ENCODE assay signal across 8 mouse cellular contexts in genomic region chr2:90581006-90581795, GRCm38 (mm10). TPM values are rescaled to one million over a fixed set of nuclear protein-coding genes. Genes with fewer than 3 reads are reported as not detected.
DNase-seq lines count a peak whose midpoint lies in the region; ATAC-seq and TF ChIP-seq lines count a peak whose summit lies in the region.

No protein-coding gene starts in this region.

- no peaks in the 10 kb centered on the region for H3K36me3 ChIP-seq in heart, embryonic 11.5 days (ENCODE audit: control insufficient read depth, insufficient read depth, low read length)
- H3K36me3 ChIP-seq in limb, embryonic 12.5 days: no peaks in the 10 kb centered on the region
- H3K36me3 ChIP-seq in small intestine, adult 2 months (ENCODE audit: control insufficient read depth, insufficient read depth, low read length): no peaks in the 10 kb centered on the region

- no peak for TF ChIP-seq POLR2A in embryonic fibroblast, embryonic 13.5 days (IDR thresholded peaks at IDR 0.05; ENCODE audit: low read depth, low read length)
- TF ChIP-seq POLR2A in small intestine, adult 2 months (IDR thresholded peaks at IDR 0.05; ENCODE audit: low read depth, low read length): no peak

- ATAC-seq in heart, embryonic 11.5 days (replicated peaks; ENCODE audit: insufficient number of reproducible peaks, low FRiP score, low TSS enrichment): peak; percentile 8; the same call in 1 of the 2 replicates
- peak; percentile 53; the same call in 1 of the 2 replicates for ATAC-seq in limb, embryonic 12.5 days (ENCODE audit: insufficient number of reproducible peaks, insufficient read depth, low FRiP score, low TSS enrichment, low read depth)

- H3K27me3 ChIP-seq in heart, embryonic 11.5 days (ENCODE audit: control insufficient read depth, insufficient read depth, low read length): peaks cover 4% of the 10 kb centered on the region; the same call in 1 of the 2 replicates
- peaks cover 30% of the 10 kb centered on the region for H3K27me3 ChIP-seq in limb, embryonic 12.5 days
- no peaks in the 10 kb centered on the region for H3K27me3 ChIP-seq in small intestine, adult 2 months (ENCODE audit: control insufficient read depth, insufficient read depth, low read length)

- TF ChIP-seq CTCF in embryonic fibroblast, embryonic 13.5 days (IDR thresholded peaks at IDR 0.05; ENCODE audit: borderline replicate concordance, insufficient read depth, low read length): no peak
- TF ChIP-seq CTCF in small intestine, adult 2 months (IDR thresholded peaks at IDR 0.05; ENCODE audit: extremely low read depth, insufficient read length, insufficient replicate concordance, low read depth, low read length): no peak

- H3K4me1 ChIP-seq in heart, embryonic 11.5 days (ENCODE audit: control insufficient read depth, insufficient read depth, low read length): peaks cover 10% of the 10 kb centered on the region
- peaks cover 2% of the 10 kb centered on the region; the same call in 1 of the 2 replicates for H3K4me1 ChIP-seq in embryonic fibroblast, embryonic 13.5 days (ENCODE audit: control insufficient read depth, insufficient read depth, low read length)
- peaks cover 10% of the 10 kb centered on the region; the same call in 1 of the 2 replicates for H3K4me1 ChIP-seq in limb, embryonic 12.5 days (replicated peaks)
- H3K4me1 ChIP-seq in small intestine, adult 2 months (ENCODE audit: control insufficient read depth, insufficient read depth, insufficient read length, low read length): peaks cover 25% of the 10 kb centered on the region

- no peak for DNase-seq in heart, postnatal 14 days
- DNase-seq in CD4-positive, CD25-positive, alpha-beta regulatory T cell, adult 2 months (ENCODE audit: low read depth, low spot score): peak; percentile 63
- DNase-seq in cerebellum, postnatal 4 days (ENCODE audit: low spot score in 2 of 2): no peak
- DNase-seq in thymus, postnatal 10 days (ENCODE audit: low spot score in 2 of 2): no peak

- H3K9me3 ChIP-seq in heart, embryonic 11.5 days (replicated peaks; ENCODE audit: control insufficient read depth, low read length): no peaks in the 10 kb centered on the region; the same call in 1 of the 2 replicates
- H3K9me3 ChIP-seq in limb, embryonic 12.5 days: no peaks in the 10 kb centered on the region

- intact Hi-C loops in heart, postnatal 14 days (cut with DNase I): loop anchor here (2.0 kb wide), 1 partner anchor 106 kb away; no protein-coding TSS in a partner anchor

- peak overlapping the region; percentile 80 for H3K9ac ChIP-seq in heart, embryonic 11.5 days (ENCODE audit: low read depth, low read length)
- H3K9ac ChIP-seq in limb, embryonic 12.5 days (replicated peaks): peak overlapping the region; percentile 78

- 7% methylated on average over 11 of the region's 11 CpGs for WGBS in heart, embryonic 11.5 days (ENCODE audit: insufficient replicate concordance)
- WGBS in limb, embryonic 12.5 days: 11% methylated on average over 11 of the region's 11 CpGs
- 14% methylated on average over 11 of the region's 11 CpGs for WGBS in small intestine, adult 2 months

- H3K27ac ChIP-seq in heart, embryonic 11.5 days (ENCODE audit: low read depth, low read length): peak overlapping the region; percentile 85; the same call in 1 of the 2 replicates
- H3K27ac ChIP-seq in embryonic fibroblast, embryonic 13.5 days (ENCODE audit: insufficient read depth, low read length): no peak overlapping the region
- peak overlapping the region; percentile 72 for H3K27ac ChIP-seq in limb, embryonic 12.5 days
- peak overlapping the region; percentile 42 for H3K27ac ChIP-seq in small intestine, adult 2 months (ENCODE audit: insufficient read depth, low read depth, low read length)

- H3K4me3 ChIP-seq in heart, embryonic 11.5 days (ENCODE audit: low read depth, low read length): peak overlapping the region; percentile 84
- peak overlapping the region; percentile 88 for H3K4me3 ChIP-seq in embryonic fibroblast, embryonic 13.5 days (ENCODE audit: insufficient read depth, low read length)
- H3K4me3 ChIP-seq in limb, embryonic 12.5 days (replicated peaks): peak overlapping the region; percentile 84
- H3K4me3 ChIP-seq in small intestine, adult 2 months (ENCODE audit: low read depth, low read length): peak overlapping the region; percentile 94

- peak overlapping the region; percentile 99 for H3K4me2 ChIP-seq in heart, embryonic 11.5 days
- peak overlapping the region; percentile 96 for H3K4me2 ChIP-seq in limb, embryonic 12.5 days

RNA-seq across cellular contexts. Expression of gene Ptprj, which starts 0.8 kb away (rescaled TPM):
- polyA plus RNA-seq in heart, embryonic 11.5 days (2014; fragmentation: Nextera tagmentation; extraction: Ambion mirVana): 1.6 and 1.7 TPM in 2 replicates
- 1 to 10 TPM; 9.0 to 9.1 TPM for total RNA-seq in heart, postnatal 14 days (2021)
- polyA plus RNA-seq in embryonic fibroblast, embryonic 13.5 days (2011; ENCODE audit: insufficient read length, low read depth, missing spikeins): 8.0 and 9.9 TPM in 2 replicates
- polyA plus RNA-seq in limb, embryonic 12.5 days (2016; fragmentation: Nextera tagmentation; extraction: Ambion mirVana): 1.3 and 1.5 TPM in 2 replicates
- polyA plus RNA-seq in small intestine, adult 2 months (2012; rRNA removed): 3.4 and 7.3 TPM in 2 replicates
